Mouse (Mus musculus): ENCODE measurements at regions not wholly inside any gene's neighbourhood (a gene's known extent, or its start where the extent isn't known, plus 50 kb on each side); places are given as distances from the start of the nearest gene placed in this dataset.
"Not testable (repeated sequence)": the region's sequence is repeated elsewhere in the genome, so short reads cannot be mapped to it uniquely, and the experiment has no call there.

DNA sequence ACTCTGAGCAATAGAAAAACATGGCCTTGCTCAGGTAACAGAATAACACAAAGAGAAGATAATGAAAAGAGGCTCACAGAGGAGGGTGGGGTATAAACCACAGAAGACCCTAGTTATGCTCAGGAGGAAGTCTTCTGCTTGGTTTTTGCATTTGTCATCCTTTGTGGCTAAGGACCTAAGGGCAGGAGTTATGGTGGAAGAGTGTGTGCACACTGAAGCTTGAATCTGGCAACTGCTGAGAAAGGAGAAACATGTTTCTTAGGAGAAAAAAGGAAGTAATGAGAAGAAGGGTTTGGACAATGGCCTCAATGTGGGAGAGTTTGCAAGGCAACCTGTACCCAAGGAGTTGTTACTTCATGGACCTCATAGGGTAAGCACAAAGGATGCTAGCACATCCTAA is 106.8 kb upstream of the Nyap2 start:
- Histone ChIP-seq H3K9me3 (ENCODE audit: low read length) (no peaks in the 10 kb centered on the region), H3K4me1 (ENCODE audit: insufficient read depth) (no peaks in the 10 kb centered on the region)
- no peak for ATAC-seq

GRCm38 (mm10) chr1:80969194-80969593 is 107.6 kb upstream of the Nyap2 start:
- DNase-seq, result no peak
- no peak overlapping the region for H3K9ac ChIP-seq (replicated peaks)
- 60% methylated on average over 1 of the region's 1 CpGs for WGBS (ENCODE audit: insufficient replicate concordance)

More for the DNA sequence above, 106.8 kb upstream of the Nyap2 start:
- no peak for TF ChIP-seq CTCF (IDR thresholded peaks at IDR 0.05; ENCODE audit: low read depth)
- no peak for TF ChIP-seq EP300 (IDR thresholded peaks at IDR 0.05; ENCODE audit: low read depth)
- Histone ChIP-seq H3K27ac (ENCODE audit: low read depth) (no peak overlapping the region), H3K9ac (replicated peaks) (no peak overlapping the region), H3K4me2 (ENCODE audit: low read depth, low read length) (no peak overlapping the region), H3K4me3 (ENCODE audit: low read depth, low read length) (no peak overlapping the region), H3K27me3 (ENCODE audit: insufficient read depth, low read length) (no peaks in the 10 kb centered on the region), H3K36me3 (replicated peaks; ENCODE audit: insufficient read depth, low read length) (no peaks in the 10 kb centered on the region)
- DNase-seq, result no peak

GRCm38 (mm10) chr1:80965792-80966191 is 111.0 kb upstream of the Nyap2 start:
- H3K9me3 ChIP-seq (ENCODE audit: low read length), result no peaks in the 10 kb centered on the region
- H3K27ac ChIP-seq (ENCODE audit: low read depth), result no peak overlapping the region
- no peaks in the 10 kb centered on the region for H3K4me1 ChIP-seq (ENCODE audit: insufficient read depth)
- H3K36me3 ChIP-seq (replicated peaks; ENCODE audit: insufficient read depth, low read length), result no peaks in the 10 kb centered on the region
- no peak overlapping the region for H3K4me3 ChIP-seq (ENCODE audit: low read depth, low read length)
- H3K4me2 ChIP-seq (ENCODE audit: low read depth, low read length), result no peak overlapping the region
- TF ChIP-seq CTCF (IDR thresholded peaks at IDR 0.05; ENCODE audit: low read depth) (no peak), EP300 (IDR thresholded peaks at IDR 0.05; ENCODE audit: low read depth) (no peak)
- no peak overlapping the region for H3K9ac ChIP-seq (replicated peaks)
- ATAC-seq (no peak), DNase-seq (no peak)
- WGBS (ENCODE audit: insufficient replicate concordance), result 57% methylated on average over 2 of the region's 2 CpGs
- H3K27me3 ChIP-seq (ENCODE audit: insufficient read depth, low read length), result no peaks in the 10 kb centered on the region

More at GRCm38 (mm10) chr1:80969194-80969593, 107.6 kb upstream of the Nyap2 start:
- ATAC-seq, result no peak
- Histone ChIP-seq H3K27me3 (ENCODE audit: insufficient read depth, low read length) (no peaks in the 10 kb centered on the region), H3K36me3 (replicated peaks; ENCODE audit: insufficient read depth, low read length) (no peaks in the 10 kb centered on the region), H3K4me3 (ENCODE audit: low read depth, low read length) (no peak overlapping the region), H3K9me3 (ENCODE audit: low read length) (no peaks in the 10 kb centered on the region), H3K4me2 (ENCODE audit: low read depth, low read length) (no peak overlapping the region), H3K27ac (ENCODE audit: low read depth) (no peak overlapping the region), H3K4me1 (ENCODE audit: insufficient read depth) (no peaks in the 10 kb centered on the region)
- no peak for TF ChIP-seq CTCF (IDR thresholded peaks at IDR 0.05; ENCODE audit: low read depth)
- no peak for TF ChIP-seq EP300 (IDR thresholded peaks at IDR 0.05; ENCODE audit: low read depth)

DNA sequence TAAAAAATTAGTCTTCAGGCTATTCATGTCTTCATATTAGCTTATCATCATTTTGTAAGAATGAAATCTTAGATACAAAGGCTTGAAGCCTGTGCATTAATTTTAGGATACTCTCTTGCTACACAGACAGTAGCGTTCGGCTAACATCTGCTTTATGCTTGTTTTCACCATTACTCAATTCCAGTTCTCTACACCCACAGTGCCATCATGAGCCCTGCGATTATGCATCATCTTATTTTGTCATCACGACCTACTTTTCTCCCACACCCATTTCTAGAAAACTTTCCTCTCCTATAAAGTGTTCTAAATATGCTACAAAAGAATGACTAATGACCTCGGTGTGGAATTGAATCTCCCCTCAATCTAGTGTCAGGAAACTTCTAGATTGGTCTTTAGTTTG is 112.4 kb upstream of the Nyap2 start:
- ATAC-seq, result no peak
- Histone ChIP-seq H3K4me2 (ENCODE audit: low read depth, low read length) (no peak overlapping the region), H3K27me3 (ENCODE audit: insufficient read depth, low read length) (no peaks in the 10 kb centered on the region), H3K36me3 (replicated peaks; ENCODE audit: insufficient read depth, low read length) (no peaks in the 10 kb centered on the region), H3K27ac (ENCODE audit: low read depth) (no peak overlapping the region), H3K4me1 (ENCODE audit: insufficient read depth) (no peaks in the 10 kb centered on the region), H3K9me3 (ENCODE audit: low read length) (no peaks in the 10 kb centered on the region), H3K9ac (replicated peaks) (no peak overlapping the region), H3K4me3 (ENCODE audit: low read depth, low read length) (no peak overlapping the region)
- WGBS (ENCODE audit: insufficient replicate concordance), result 78% methylated on average over 5 of the region's 5 CpGs
- DNase-seq, result no peak
- TF ChIP-seq EP300 (IDR thresholded peaks at IDR 0.05; ENCODE audit: low read depth), result no peak
- TF ChIP-seq CTCF (IDR thresholded peaks at IDR 0.05; ENCODE audit: low read depth), result no peak

DNA sequence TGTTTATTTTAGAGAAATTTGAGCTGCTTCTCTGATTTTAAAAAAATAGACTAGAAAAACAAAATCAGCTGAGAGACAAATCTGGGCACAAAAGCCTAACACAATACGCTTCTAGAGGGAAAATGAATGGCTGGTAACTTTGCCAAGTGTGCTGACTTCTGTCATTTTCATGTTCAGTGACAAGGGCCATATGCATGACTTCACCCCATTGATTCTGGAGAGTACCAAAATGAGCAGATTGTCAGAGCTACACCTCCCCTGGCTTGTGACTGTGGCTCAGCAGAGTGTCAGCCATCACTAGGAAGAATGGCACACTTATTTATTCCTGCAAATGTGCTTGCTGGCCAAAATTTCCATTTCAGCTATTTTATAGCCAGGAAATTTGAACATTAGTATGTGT is 112.9 kb upstream of the Nyap2 start:
- H3K27me3 ChIP-seq (ENCODE audit: insufficient read depth, low read length), result no peaks in the 10 kb centered on the region
- H3K9me3 ChIP-seq (ENCODE audit: low read length), result no peaks in the 10 kb centered on the region
- no peak overlapping the region for H3K27ac ChIP-seq (ENCODE audit: low read depth)
- no peaks in the 10 kb centered on the region for H3K36me3 ChIP-seq (replicated peaks; ENCODE audit: insufficient read depth, low read length)
- H3K4me3 ChIP-seq (ENCODE audit: low read depth, low read length), result no peak overlapping the region
- no peak overlapping the region for H3K9ac ChIP-seq (replicated peaks)
- DNase-seq (no peak), ATAC-seq (no peak)
- no peak for TF ChIP-seq EP300 (IDR thresholded peaks at IDR 0.05; ENCODE audit: low read depth)
- no peak for TF ChIP-seq CTCF (IDR thresholded peaks at IDR 0.05; ENCODE audit: low read depth)
- no peaks in the 10 kb centered on the region for H3K4me1 ChIP-seq (ENCODE audit: insufficient read depth)
- WGBS (ENCODE audit: insufficient replicate concordance), result 64% methylated on average over 1 of the region's 1 CpGs
- H3K4me2 ChIP-seq (ENCODE audit: low read depth, low read length), result no peak overlapping the region

DNA sequence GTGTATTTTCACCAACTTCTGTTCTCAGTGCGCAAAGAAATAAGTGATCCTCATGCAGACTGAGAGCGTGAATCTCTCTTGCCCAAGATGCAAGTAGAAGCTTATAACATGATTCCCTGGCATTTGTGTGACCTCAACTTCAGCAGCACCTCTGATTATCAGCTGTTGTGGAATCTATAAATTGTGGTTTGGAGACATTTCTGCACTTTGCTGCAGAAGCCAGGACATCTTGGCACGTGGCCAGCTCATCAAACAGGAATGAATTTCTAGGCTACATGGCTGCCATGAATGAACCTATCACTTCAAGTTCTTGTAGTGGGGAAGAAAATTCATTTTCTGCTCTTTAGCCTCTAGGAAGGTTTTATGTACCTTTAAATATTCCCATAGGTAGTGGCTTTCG is 126.3 kb upstream of the Nyap2 start:
- Histone ChIP-seq H3K4me2 (ENCODE audit: low read depth, low read length) (no peak overlapping the region), H3K4me3 (ENCODE audit: low read depth, low read length) (no peak overlapping the region), H3K27ac (ENCODE audit: low read depth) (no peak overlapping the region), H3K9me3 (ENCODE audit: low read length) (no peaks in the 10 kb centered on the region), H3K9ac (replicated peaks) (no peak overlapping the region), H3K27me3 (ENCODE audit: insufficient read depth, low read length) (no peaks in the 10 kb centered on the region), H3K4me1 (ENCODE audit: insufficient read depth) (no peaks in the 10 kb centered on the region), H3K36me3 (replicated peaks; ENCODE audit: insufficient read depth, low read length) (no peaks in the 10 kb centered on the region)
- DNase-seq (no peak), ATAC-seq (no peak)
- TF ChIP-seq CTCF (IDR thresholded peaks at IDR 0.05; ENCODE audit: low read depth), result no peak
- TF ChIP-seq EP300 (IDR thresholded peaks at IDR 0.05; ENCODE audit: low read depth), result no peak
- 79% methylated on average over 4 of the region's 4 CpGs for WGBS (ENCODE audit: insufficient replicate concordance)

GRCm38 (mm10) chr1:80946049-80946448 is 130.7 kb upstream of the Nyap2 start:
- H3K4me2 ChIP-seq (ENCODE audit: low read depth, low read length); H3K4me3 ChIP-seq (ENCODE audit: low read depth, low read length); ATAC-seq; H3K9me3 ChIP-seq (ENCODE audit: low read length); DNase-seq; H3K4me1 ChIP-seq (ENCODE audit: insufficient read depth); H3K36me3 ChIP-seq (replicated peaks; ENCODE audit: insufficient read depth, low read length); H3K27me3 ChIP-seq (ENCODE audit: insufficient read depth, low read length); H3K27ac ChIP-seq (ENCODE audit: low read depth); H3K9ac ChIP-seq (replicated peaks): not testable (repeated sequence)

Data from liver, postnatal 0 days (tissue).